Mouse (Mus musculus) embryo, embryonic 11.5 days (tissue): ENCODE results near the gene 4930524B15Rik.
A peak's percentile ranks its signal among the peaks of the same experiment; 100 is the strongest.
"Not testable (repeated sequence)": the region's sequence is repeated elsewhere in the genome, so short reads cannot be mapped to it uniquely, and the experiment has no call there.

Experiments
- DNase-seq: peaks from one replicate; pipeline ENCODE4 v3.0.0-alpha.2; 2012; ENCODE audit warnings: low read depth, low spot score

The 4930524B15Rik gene

DNA sequence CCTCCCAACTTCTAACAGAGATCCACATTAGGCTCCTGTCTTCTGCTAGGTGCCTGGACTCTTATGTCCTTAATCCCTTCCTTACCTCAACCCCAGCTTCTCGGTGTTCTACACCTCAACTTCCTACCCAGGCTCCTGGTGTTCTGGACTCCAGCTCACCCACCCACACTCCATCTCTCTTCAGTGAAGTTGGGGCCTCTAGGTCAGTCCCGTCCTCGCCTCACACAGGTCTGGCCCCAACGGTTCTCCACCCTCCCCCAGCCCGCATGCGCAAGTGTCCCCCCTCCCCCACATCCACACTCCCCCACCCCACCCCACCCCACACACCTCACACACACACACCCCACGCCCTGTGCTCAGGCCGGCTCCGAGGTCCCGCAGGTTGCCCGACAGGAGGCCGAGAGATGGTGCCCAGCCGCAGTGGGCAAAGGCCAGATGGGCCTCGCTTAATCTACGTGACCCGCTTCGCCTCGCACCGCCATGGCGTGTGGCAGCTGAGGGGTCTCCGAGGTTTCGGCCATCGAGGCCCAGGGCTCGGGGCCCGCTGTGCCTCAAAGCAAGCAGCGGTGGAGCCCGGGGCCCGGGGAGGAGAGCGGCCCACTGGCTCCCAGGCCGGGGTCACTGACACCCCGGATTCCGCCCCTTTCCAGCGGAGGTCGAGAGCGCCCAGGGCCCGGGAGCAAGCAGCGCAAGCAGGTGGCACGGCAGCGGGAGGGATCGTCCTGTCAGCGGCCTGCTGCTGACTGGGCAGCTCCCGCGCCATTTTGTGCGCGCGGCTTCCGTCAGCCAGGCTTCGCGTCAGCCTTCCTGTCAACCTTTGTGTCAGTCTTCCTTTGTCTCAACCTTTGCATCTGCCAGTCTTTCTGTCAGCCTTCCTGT is at the start of gene 4930524B15Rik:
Gene 4930524B15Rik (plus strand): TSS at position 337 of the 879 bp plus-strand sequence.
- DNase-seq, result no peak

DNA sequence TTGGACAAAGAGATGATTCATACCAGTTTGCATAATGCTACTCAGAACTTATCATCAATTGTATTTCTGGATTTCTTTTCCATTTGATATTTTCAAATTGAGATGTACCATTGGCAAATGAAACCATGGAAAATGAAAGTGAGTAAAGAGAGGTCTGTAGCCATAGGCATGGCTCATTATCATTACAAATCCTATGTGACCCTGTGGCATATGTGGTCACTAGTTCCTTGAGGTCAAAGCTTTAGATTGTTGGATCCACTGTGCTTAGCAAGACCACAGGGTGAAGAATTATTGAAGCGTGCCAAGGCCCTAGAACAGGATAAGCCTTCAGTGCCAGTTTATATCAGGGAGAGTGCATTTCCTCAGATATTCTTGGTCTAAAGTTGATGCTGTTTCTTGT is 47.6 kb upstream of the 4930524B15Rik start:
- no peak for DNase-seq

DNA sequence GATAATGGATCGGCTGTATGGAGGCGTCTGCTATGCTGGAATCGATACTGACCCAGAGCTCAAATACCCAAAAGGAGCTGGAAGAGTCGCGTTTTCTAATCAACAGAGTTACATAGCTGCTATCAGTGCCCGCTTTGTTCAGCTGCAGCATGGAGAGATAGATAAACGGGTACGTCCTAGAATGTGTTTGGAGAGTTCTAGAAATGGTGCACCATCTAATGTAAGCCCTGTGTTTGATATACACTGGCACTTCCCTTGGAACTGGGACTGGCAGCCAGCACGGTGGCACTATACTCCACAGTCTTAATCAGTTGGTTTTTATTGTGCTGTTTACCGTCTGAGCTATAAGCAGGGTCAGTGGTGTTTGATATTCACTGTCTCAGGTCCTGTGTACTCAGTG is 35.3 kb upstream of the 4930524B15Rik start:
- no peak for DNase-seq

DNA sequence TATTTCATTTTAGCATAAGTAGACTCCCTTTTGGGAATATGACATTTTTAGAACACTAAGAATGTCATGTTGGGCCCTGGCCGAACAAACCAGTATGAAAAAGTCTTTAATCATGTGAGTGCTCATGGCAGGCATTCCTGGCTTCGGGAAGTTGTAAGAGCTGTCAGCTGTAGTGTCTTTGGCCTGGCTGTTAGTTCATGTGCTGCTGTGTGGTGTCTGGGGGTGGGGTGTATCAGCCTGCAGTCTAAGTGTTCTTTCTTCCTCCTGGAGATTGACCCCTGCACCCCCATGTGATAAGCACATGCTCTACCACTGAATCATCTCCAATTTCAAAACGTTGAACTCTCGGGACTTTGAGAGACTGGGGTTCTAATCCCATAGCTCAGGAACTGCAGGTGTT is 29.7 kb upstream of the 4930524B15Rik start:
- no peak for DNase-seq

DNA sequence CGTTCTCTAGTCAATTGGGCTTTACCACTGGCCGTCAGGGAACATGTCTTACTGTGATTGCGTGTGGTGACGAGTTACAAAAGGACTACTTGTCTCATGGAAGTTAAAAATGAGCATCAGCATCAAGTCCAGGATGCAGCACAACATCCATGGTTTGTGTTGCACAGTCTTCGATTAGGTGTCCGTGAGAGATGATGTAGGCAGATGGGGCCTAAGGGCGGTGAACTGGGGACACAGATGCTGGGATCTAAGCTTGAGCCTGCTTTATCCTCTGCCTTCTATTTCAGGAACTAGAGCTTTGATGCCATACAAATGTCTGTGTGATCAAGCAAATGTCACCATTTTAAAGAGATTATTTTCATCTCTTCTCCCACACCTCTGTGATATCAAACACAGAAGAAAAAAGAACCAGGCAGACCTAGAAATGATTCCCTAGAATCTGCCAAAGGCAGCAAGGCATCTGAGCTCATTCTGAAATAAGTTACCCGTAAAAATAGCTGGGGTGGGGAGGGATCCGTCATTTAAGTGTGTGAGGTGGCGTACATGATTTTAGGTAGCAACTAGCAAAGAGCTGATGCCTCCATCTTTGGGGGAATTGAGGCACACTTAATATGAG is 28.4 kb upstream of the 4930524B15Rik start:
- no peak for DNase-seq

DNA sequence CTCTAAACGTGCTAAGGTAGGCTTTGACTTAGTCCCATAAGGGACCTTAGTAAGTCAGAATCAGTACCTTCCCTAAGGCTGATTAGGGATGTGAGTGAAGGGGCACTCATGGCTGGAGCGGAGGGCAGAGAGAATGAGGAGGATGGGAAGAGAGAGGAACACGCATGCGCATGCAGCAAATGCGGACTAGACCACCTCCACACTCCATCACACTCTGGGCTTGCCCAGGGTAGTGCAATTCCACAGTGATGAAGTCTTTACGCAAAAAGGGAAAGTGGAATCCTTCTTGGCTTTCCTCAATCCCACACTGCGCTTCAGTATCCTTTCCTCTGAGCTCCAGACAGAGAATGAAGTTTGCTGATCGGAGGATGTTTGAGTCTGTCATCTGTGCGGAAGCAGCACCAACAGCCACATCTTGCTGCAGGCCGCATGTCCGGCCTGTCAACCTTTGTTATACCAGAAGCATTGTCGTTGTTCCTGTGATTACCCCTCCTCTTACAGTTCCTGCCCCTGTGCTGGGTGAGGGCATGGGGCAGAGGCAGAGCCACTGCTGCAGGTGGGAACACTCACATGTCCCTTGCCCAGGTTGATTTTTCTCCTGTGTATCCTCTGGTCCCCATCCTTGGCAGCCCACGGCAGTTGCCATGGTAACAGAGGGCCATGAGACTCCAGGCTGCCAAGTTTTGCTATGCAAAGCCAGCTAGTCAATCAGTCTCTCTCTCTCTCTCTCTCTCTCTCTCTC is 24.3 kb upstream of the 4930524B15Rik start:
- no peak for DNase-seq

DNA sequence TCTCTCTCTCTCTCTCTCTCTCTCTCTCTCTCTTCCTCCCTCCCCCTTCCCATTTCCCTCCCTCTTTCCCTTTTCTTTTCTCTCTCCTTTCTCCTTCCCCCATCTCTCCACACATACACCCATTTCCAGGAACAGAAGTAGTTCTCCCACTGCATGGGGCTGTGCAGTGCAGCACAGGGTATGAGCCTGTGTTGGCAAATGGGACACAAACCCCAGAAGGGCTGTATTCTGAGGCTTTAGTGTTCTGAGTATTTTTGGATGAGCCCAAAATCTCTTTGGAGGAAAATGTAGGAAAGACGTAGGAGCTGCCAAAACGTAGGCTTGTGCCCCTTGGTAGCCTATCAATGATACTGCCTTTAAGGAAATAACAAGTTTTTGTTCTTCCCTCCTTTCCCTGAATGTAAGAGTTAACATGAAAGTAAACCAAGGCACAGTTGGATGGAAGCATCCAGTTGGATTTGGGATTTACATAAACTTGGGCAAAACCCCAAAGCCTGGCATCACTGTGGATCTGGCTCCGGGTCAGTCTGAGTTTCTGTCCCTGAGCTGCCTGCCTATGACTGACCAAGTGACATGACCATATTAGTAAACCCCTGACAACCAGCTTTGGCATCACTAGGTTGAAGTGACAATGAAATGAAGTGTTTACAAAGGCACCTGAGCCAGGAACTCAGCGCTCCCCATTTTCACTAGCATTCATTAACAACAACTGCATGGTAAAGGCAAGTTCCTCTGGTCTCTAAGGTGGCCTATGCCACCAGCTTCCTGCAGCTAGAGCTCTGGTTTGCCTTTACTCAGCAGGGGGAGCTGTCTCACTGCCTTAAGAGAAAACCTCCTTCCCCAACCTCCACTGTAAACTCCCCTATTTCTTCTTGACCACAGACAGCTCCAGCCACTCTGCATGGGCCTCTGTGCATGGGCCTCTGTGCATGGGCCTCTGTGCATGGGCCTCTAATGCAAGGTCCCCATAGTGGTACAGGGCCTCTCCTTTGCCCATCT is 23.5 kb upstream of the 4930524B15Rik start:
- DNase-seq, result no peak

DNA sequence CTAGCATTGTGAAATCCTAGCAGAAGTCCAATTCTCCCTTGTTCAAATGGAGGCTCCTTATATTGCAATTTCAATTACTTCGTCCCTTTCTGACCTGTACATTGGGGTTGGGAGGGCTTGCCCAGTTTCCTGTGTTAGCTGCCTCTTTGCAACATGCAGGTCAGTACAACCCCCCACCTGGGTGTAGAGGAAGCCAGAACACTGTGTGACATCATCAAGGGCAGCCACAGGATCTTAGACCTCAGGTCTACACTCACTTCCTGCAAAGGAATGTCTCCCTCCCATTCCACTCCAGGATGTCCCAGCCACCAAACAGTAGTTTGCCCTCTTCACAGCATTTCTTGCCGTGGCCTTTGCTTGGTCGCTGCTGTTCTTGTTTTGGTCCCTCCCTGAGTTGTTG is 19.9 kb upstream of the 4930524B15Rik start:
- DNase-seq, result no peak

DNA sequence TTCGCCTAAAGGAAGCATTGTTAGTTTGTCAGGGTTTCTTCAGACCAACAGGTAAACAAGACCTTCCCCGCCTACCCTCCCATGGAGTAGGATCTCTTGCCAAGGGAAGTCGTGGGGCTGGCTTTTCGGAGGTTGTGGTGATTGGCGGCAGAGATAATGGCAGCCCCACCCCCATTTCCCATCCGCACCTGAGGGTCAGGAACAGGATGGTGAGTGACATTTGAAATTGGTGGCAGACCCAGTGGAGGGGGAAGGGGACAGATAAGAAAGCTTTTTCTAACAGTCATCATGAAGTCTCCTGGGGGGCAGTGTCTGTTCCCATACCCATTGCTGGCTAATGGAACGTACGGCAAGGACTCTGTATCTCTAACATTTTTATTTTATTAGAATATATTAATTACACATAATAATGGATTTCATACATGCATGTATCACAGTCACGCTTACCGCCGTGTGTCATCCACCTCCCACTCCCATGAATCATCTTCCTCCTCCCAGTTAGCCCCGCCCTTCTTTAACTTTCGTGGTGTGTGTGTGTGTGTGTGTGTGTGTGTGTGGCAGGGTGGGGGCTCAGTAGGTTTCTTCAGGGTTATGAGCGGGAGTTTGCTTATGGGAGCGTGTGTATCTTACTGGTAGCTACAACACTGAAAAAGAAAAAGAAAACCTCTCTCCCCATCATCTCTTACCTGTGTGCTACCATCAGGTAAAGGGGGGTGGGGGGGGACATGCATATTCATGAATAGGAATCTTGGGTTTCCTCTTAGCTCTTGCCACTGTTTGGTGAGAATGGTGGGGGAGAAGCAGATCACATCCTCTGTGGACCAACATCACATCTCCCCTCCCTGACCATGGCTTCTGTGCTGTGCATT is 16.7 kb upstream of the 4930524B15Rik start:
- no peak for DNase-seq

DNA sequence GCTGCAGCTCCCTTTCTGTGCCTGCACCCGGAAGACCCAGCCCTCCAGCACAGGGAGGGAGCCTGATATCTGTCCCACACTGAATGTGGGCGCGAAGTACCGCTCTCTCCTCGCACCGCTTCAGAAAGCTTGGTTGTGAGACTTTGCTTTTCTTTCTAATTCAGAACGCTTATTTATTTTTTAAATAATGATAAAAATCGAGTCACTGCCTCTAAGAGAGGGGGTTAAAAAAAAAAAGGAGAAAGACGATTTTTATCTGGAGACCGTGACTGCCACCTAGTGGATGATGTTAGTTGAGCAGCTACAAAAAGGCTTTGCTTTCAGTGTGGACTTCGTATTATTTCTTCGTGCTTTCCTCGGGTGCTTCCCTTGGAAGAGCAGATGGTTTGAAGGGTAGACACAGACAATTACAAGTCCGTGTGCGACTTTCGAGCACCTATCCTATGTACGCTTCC is 16.0 kb upstream of the 4930524B15Rik start:
- DNase-seq, result peak; percentile 80

DNA sequence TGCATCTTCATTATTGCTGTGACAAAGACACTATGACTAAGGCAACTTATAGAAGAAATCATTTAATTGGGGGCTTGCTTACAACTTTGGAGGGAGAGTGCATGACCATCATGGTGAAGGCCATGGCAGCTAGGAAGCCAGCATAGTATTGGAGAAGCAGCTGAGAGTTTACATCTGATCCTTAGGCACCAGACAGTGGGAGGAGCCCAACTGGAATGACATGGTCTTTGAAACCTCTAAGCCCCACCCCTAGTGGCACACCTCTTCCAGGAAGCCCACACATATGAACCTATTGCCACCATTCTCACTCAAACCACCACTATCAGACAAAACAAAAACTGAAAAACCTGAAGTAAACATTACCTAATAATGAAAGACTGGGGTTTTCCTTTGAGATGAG is 5.3 kb upstream of the 4930524B15Rik start:
- no peak for DNase-seq

DNA sequence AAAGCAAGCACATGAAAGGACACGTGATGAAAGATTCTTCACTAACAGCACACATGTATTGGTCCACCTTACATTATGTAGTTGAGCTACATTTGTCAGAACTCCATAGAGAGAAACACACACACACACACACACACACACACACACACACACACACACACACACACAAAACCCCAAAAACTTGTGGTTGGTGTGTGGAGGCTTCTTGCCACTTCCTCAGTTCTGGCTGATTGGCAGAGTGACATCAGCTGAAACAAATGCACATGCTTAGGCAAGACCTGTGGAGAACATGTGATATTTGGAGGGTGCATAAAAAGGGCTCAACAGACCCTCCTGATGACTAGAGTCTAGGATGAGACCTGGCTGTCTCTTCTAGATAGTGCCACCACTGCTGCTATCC is 1.4 kb upstream of the 4930524B15Rik start:
- DNase-seq, result no peak

DNA sequence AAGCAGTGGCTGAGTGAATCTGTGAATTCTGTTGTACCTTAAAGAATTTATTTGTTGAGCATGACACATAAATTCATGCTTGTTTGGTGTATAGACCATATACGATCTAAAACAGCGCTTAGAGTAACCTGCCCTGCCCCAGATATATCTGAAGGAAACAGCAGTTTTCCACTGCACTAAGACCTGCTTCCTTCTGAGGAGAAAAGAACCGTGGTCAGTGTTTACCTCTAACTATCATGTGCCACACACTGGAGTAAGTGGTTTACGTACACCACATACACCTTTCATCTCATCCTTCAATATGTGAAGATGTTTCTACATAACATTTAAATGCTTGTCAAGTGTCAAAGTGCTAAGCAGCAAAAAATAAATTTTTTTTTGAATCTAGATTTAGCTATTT is 8.7 kb downstream of the 4930524B15Rik start:
- DNase-seq, result no peak

DNA sequence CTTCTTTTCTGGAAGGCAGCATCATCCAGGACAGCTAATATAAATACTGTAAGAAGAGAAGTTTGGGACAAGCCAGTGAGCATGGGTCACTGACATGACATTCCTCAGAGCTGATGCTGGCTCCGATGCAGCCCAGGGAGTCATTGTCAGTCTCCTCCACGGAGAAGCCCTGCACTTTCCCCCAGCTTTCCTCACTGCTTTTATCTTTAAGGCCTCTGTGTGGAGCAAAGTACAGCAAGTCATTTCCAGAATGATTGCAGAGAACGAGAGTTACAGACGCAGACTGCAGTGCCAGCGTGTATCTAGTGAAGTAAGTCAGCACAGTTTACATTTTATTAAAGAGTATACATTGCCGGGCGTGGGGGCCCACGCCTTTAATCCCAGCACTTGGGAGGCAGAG is 9.4 kb downstream of the 4930524B15Rik start:
- DNase-seq, result no peak

DNA sequence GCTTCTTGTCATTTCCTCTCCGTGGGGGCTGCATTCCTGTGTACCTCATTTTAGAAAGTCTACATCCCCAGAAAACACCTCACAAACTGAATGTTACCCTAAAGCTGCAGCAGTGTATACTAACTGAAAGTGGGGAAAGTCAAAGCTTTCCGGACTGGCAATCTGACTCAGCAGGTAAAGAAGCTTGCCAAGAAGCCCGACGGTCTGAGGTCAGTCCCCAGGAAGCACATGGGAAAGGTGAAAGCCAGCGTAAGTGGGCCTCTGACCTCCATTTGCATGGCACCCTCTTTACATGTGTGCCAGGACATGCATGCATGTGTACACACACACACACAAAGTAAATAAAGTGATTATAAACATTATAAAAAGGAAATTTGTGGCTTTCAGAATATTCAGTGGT is 10.3 kb downstream of the 4930524B15Rik start:
- DNase-seq, result no peak

DNA sequence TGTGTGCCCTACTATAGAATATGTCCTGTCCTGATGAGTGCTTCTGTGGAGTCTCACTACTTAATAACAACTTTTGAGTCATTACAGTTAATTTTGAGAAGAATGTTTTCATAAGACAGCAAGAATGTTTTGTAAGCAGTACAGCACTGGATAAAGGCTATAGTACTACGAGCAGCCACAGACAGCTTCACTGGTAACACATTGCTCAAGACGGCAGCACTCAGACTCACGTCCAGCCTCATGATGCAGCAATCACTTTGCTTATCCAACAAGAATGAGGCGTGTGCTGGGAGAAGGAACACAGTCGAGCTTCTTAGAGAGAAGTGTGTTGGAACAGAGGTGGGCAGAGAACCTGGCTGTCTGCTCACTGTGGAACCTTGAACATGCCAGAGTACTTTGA is 10.7 kb downstream of the 4930524B15Rik start:
- DNase-seq, result no peak

DNA sequence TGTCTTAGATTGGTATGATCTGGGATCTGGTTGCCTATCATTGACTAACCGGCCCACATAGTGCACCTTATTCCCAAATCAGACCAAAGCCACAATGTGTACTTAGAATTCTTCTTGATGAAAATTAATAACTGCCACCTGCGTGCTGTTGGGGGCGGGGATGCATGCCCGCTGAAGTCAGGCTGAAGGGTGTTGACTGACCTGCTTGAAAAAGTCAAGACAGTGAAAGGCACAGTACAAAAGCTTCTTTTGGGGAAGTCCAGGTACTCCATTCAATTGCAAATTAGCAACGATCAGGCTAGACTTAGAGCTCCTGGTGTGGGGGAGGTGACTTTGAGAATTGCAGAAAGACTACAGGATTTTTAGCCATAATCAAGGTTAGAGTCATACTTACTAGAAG is 14.7 kb downstream of the 4930524B15Rik start:
- not testable (repeated sequence) for DNase-seq

DNA sequence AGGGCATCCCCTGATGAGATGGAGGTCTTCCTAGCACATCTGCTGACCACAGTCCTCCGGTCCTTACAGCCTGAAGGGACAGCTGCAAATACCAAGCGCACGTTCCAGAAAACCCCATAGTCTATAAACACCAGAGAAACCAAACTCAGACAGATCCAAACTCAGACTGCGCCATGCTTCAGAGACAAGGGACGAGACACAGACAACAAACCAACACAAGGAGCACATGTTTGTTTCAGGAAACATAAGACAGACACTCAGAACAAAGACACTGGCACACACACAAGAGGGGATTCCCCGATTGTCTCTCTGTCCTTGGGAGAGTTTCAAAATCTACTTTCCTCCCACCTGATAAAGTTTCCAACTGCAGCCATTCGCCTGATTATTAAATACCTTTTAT is 16.4 kb downstream of the 4930524B15Rik start:
- DNase-seq, result no peak

DNA sequence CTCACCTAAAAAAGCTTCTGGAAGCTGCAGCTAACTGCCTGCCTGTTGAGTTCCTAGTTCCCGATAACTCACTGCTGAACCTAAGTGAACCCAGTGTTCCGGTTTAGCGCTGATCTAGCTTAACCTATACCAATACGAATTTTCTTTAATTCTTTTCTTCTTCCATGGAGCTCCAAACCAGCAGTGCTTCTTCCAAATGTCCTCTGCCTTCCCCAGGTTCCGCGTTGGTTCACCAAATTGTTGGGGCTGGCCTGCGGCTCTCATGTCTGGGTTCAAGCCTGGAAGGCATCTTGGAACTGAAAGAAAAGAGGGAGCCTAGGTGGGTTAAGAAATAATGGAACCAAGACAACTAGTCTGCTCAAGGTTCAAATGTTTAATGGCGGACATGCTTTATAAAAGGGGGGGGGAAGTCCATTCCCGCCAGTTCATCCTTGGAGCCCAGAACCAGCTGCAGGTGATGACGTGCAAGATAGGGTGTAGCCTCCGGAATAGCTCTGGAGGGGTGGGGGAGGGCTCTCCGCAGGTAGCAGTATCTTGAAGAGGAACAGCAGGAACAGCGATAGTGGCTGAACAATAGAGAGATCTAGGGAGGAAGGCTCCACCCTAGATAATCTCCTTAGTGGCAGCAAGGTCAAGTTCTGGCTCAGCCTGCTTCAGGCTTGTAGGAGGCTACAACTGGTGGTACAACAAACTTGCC is 17.0 kb downstream of the 4930524B15Rik start:
- not testable (repeated sequence) for DNase-seq

DNA sequence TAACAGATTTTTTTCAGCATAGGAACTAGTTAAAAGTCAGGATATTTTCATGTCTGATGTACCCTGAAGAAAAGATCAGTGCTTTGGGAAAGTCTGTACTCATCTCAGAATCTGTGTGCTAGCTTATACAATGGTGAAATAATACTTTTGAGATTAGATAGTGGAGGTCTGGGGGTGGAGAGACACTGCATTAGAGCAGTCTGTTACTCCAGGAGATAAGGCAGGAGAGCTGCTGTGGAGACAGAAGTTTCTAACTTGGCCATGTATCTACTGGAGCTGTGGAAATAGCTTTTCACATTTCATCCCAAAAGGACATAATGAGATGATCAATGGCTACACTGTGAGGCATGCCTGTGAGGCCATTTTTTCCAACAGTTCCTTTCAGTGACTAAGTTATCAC is 17.9 kb downstream of the 4930524B15Rik start:
- no peak for DNase-seq
